Mouse (Mus musculus) thymus, adult 2 months (tissue): ENCODE results near the gene Ralgapa1. TPM values are rescaled to one million over a fixed set of nuclear protein-coding genes. Genes with fewer than 3 reads are reported as not detected.
"Not testable (repeated sequence)": the region's sequence is repeated elsewhere in the genome, so short reads cannot be mapped to it uniquely, and the experiment has no call there.

Experiments
- DNase-seq: peaks from one replicate; pipeline ENCODE4 v3.0.0; 2021
- H3K27ac ChIP-seq: fragments of 200-500 bp; 2 replicates; pipeline ENCODE4 v1.5.1; 2012; ENCODE audit warnings: low read length, control low read depth; ENCODE audit not compliant: control insufficient read depth, insufficient read depth
- H3K27me3 ChIP-seq: fragments of 200-500 bp; 2 replicates; pipeline ENCODE4 v1.6.1; 2012; ENCODE audit warnings: mild to moderate bottlenecking, low read length, moderate library complexity, mixed read lengths; ENCODE audit not compliant: control insufficient read depth, insufficient read depth
- H3K36me3 ChIP-seq: fragments of 200-500 bp; 2 replicates; pipeline ENCODE4 v1.6.1; 2012; ENCODE audit warnings: mild to moderate bottlenecking, low read length, moderate library complexity; ENCODE audit not compliant: control insufficient read depth, insufficient read depth
- H3K4me1 ChIP-seq: fragments of 200-500 bp; replicated peaks from 2 replicates; pipeline ENCODE4 v1.6.1; 2012; ENCODE audit warnings: low read length; ENCODE audit not compliant: control insufficient read depth, insufficient read depth
- H3K4me3 ChIP-seq: fragments of 200-500 bp; 2 replicates; pipeline ENCODE4 v1.5.1; 2012; ENCODE audit warnings: mild to moderate bottlenecking, low read length, control low read depth, moderate library complexity; ENCODE audit not compliant: control insufficient read depth, insufficient read depth
- CTCF ChIP-seq: fragments of 200-500 bp; IDR thresholded peaks from 2 replicates; pipeline ENCODE4 v1.5.1; 2012; ENCODE audit warnings: mild to moderate bottlenecking, control low read depth, low read length, moderate library complexity, borderline replicate concordance; ENCODE audit not compliant: control insufficient read depth, poor library complexity, insufficient read depth; ENCODE audit errors: extremely low read depth
- POLR2A ChIP-seq: fragments of 200-500 bp; IDR thresholded peaks from 2 replicates; pipeline ENCODE4 v1.6.1; 2012; ENCODE audit warnings: mild to moderate bottlenecking, low read length, control low read depth, moderate library complexity; ENCODE audit not compliant: control insufficient read depth, poor library complexity, insufficient read depth; ENCODE audit errors: extremely low read depth
- WGBS: fragments of 180-500 bp; shearing (Covaris S2); methylation state at CpG from one replicate; pipeline ENCODE4 v1.1.7; 2018; 5-methylcytosine and 5-hydroxymethylcytosine counted together
- polyA plus RNA-seq: library from polyadenylated mRNA; depleted of rRNA; stranded (reverse); fragments of >200 nt; gene quantifications from 2 replicates; pipeline ENCODE4 v1.2.3, GENCODE M21; 2012

Ralgapa1 gene
- polyA plus RNA-seq, 1 experiment: 29.5 TPM

DNA sequence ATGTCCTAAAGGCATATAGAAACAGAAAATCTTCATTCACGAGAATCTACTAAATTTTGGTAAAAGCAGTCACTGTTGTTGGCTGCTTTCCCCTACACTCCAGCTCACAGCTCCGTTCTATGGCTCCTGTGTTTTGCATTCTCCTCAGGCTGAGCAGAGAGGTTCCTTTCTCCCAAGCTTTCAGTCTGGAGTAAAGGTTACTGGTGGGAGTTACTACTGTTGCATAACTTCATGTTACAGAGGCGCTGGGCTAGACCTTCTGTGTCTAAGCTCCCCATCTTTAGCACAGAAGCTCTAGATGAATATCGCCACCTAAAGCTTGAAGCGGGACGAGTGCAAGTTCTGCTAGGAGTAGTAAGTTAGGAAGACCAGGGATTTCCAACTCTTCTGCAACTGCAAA lies 154.3 kb downstream of the Ralgapa1 start:
- DNase-seq: no peak
- Histone ChIP-seq H3K36me3 (peaks cover 17% of the 10 kb centered on the region; the same call in 1 of the 2 replicates), H3K27ac (no peak overlapping the region), H3K4me3 (no peak overlapping the region), H3K27me3 (no peaks in the 10 kb centered on the region), H3K4me1 (no peaks in the 10 kb centered on the region)
- TF ChIP-seq CTCF: no peak
- no peak for TF ChIP-seq POLR2A
- 98% methylated on average over 6 of the region's 6 CpGs for WGBS

DNA sequence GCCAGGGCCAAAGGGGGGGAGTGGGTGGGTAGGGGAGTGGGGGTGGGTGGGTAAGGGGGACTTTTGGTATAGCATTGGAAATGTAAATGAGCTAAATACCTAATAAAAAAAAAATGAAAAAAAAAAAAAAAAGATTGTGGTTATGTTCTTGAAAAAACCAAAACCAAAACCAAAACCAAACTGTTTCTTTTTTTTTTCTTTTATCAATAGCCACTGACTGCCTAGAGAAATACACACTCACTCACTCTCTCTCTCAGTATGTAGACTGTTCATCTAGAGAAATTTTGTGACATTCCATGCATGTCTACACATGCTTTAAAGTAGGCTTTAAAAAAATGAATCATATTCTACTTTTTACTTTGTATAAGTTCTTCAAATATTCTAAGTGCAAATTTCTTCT lies 157.8 kb downstream of the Ralgapa1 start:
- H3K4me1 ChIP-seq, H3K4me3 ChIP-seq, DNase-seq, H3K27ac ChIP-seq, H3K27me3 ChIP-seq: not testable (repeated sequence)
- peaks cover 23% of the 10 kb centered on the region; the same call in 1 of the 2 replicates for H3K36me3 ChIP-seq

DNA sequence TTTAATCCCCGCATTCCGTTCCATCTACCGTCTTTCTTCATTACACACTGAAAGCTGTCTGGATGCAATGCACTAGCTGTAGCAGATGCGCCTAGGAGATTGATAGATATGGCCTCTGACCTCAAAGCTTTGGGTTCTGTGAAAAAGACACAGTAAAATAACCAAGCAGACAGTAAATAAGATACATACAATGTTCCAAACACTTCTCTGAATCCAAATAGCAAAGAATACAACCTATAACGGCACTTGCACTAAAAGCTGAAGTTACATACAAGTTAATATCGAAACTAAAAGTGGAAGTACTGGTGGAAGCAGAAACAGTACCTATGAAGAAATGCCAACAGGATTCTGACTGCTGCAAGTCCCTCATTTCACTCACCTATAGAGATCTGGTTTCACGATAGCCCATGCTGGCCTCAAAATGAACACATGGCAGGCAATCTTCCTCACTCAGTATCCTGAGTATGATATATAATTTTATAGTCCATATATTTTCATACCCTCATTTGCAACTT lies 172.9 kb downstream of the Ralgapa1 start:
- DNase-seq: no peak
- Histone ChIP-seq H3K27me3 (no peaks in the 10 kb centered on the region), H3K36me3 (no peaks in the 10 kb centered on the region), H3K27ac (no peak overlapping the region), H3K4me3 (no peak overlapping the region), H3K4me1 (no peaks in the 10 kb centered on the region)
- WGBS: 94% methylated on average over 7 of the region's 7 CpGs
- TF ChIP-seq CTCF (no peak), POLR2A (no peak)

DNA sequence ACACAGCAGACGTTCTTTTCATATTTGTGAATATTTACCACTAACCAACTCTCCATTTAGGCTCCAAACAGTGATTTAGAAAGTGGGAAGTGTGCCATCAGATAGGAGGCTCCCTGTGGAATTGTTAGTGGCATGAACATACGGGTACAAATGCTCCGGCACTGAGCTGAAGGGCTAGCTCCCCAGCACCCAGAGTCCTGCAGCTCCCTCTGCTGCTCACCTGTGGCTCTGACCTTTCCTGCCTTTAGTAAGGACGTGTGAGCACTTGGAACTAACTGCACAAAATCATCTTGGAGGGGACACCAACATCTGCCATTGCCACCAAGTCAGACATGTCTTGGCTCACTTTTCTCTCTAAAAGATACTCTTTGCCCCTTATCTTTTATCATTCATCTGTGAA lies 194.3 kb downstream of the Ralgapa1 start:
- WGBS: 87% methylated on average over 4 of the region's 4 CpGs
- TF ChIP-seq CTCF (no peak), POLR2A (no peak)

DNA sequence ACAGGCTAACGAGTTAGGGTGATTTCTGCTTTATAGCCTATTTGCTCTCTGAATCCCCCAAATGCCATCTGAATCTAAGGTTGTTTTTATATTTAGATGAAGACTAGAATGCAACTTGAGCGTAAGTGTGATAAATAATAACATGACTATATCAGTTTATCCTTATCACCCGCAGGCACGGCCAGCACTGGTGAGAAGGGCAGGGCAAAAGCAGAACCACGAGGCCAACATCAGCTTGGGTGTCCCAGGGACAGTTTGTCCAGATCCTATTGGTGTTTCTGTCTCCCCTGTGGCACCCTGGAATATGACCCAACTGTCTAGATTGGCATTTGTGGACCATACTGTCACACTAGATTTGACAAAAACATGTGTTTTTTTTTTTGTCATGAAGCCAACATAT lies 197.7 kb downstream of the Ralgapa1 start:
- no peak overlapping the region for H3K27ac ChIP-seq
- 93% methylated on average over 5 of the region's 5 CpGs for WGBS
- no peak for DNase-seq
- TF ChIP-seq CTCF (no peak), POLR2A (no peak)
- H3K27me3 ChIP-seq: no peaks in the 10 kb centered on the region
- H3K4me1 ChIP-seq: no peaks in the 10 kb centered on the region
- no peaks in the 10 kb centered on the region for H3K36me3 ChIP-seq
- no peak overlapping the region for H3K4me3 ChIP-seq

More for the DNA sequence above, 194.3 kb downstream of the Ralgapa1 start:
- H3K27ac ChIP-seq: no peak overlapping the region
- no peak overlapping the region for H3K4me3 ChIP-seq
- H3K27me3 ChIP-seq: no peaks in the 10 kb centered on the region
- H3K4me1 ChIP-seq: no peaks in the 10 kb centered on the region
- H3K36me3 ChIP-seq: no peaks in the 10 kb centered on the region
- DNase-seq: peak; percentile 6

DNA sequence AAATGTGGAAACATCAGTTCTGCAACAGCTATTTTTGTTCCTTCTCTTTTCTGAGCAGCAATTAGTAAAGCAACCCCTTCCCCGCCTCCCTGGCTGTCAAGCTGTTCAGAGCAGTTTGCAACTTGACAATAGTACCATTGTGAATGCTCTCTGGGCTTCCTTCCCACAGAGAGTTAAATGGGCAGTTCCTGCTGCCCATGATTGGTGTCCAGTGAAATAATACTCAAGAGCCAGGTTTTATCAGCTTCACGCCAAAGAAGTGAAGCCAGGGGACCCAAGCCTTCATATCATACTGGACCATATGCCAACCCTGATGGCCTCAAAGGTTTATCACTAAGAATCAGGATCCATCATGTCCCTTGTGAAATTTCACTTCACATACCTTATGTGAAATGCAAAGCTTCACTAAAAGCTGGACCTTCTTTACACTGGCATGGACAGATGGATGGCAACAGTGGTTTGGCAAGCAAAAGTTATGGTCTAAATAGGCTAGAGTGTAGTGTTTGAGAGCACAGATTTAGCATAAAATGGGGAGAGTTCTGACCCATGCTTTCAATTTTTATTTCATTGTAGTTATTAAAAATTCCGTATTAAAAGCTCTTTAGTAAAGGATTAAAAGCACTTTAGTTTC lies 198.2 kb downstream of the Ralgapa1 start:
- WGBS: 93% methylated on average over 3 of the region's 3 CpGs
- Histone ChIP-seq H3K27me3 (no peaks in the 10 kb centered on the region), H3K36me3 (no peaks in the 10 kb centered on the region), H3K4me3 (no peak overlapping the region), H3K4me1 (no peaks in the 10 kb centered on the region), H3K27ac (no peak overlapping the region)
- TF ChIP-seq POLR2A: no peak
- TF ChIP-seq CTCF: no peak
- no peak for DNase-seq

DNA sequence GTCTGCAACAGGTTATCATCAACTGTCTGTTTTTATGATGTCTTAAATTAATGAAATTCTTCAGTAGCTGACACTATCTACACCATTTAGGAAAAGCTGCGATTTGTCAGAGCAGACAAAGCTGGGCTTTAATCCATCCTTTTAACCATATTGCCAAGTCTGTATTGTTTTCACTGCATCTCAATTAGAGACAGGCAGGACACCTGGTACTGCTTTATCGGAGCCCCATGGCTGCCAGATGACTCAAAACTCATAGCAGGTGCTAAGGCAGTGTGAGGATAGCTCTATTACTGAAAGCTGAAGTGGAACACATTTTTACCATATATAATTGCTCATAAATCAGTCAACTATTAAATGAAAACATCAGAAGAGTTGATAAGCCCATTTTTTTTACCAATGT lies 200.6 kb downstream of the Ralgapa1 start:
- TF ChIP-seq POLR2A: no peak
- no peak for TF ChIP-seq CTCF
- Histone ChIP-seq H3K27me3 (no peaks in the 10 kb centered on the region), H3K36me3 (no peaks in the 10 kb centered on the region), H3K4me1 (no peaks in the 10 kb centered on the region), H3K4me3 (no peak overlapping the region), H3K27ac (no peak overlapping the region)
- DNase-seq: no peak
- 95% methylated on average over 2 of the region's 2 CpGs for WGBS
